Mouse (Mus musculus): Measurements from ENCODE around the gene Epb41. TPM values are rescaled to one million over a fixed set of nuclear protein-coding genes. Genes with fewer than 3 reads are reported as not detected.

Epb41 gene
- polyA plus RNA-seq, 1 experiment from 2014 or later, result 59.6 TPM

DNA sequence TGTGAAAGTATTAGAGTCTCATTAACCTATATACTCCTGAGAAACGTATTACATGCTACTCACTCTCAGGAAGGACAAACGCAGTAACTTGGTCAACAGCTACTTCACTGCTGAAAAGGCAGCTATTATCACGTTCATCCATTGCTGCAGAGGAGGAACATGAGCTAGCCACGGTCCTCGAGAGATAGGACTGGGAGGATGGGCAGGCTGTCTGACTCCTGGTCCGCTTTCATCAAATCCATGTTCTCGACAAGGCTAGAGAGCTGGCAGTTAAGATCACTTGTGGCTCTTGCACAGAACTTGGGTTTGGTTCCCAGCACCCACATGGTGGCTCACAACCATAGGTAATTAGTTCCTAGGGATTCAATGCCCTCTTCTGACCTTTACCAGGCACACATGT, 53.2 kb downstream of the Epb41 start:
- peaks cover 4% of the 10 kb centered on the region; the same call in 1 of the 2 replicates for H3K4me1 ChIP-seq (replicated peaks; ENCODE audit: control insufficient read depth, insufficient read depth, low read length)
- no peak overlapping the region for H3K4me2 ChIP-seq (ENCODE audit: low read length)
- no peak overlapping the region for H3K27ac ChIP-seq (ENCODE audit: low read depth)
- DNase-seq (ENCODE audit: low spot score), result no peak
- H3K27me3 ChIP-seq (replicated peaks; ENCODE audit: control insufficient read depth, insufficient read depth, low read length), result no peaks in the 10 kb centered on the region
- no peak overlapping the region for H3K9ac ChIP-seq (ENCODE audit: low read length)
- no peaks in the 10 kb centered on the region for H3K36me3 ChIP-seq (ENCODE audit: control insufficient read depth, insufficient read depth, low read length)
- H3K4me3 ChIP-seq (ENCODE audit: low read depth, low read length), result no peak overlapping the region
- no peaks in the 10 kb centered on the region for H3K9me3 ChIP-seq (ENCODE audit: control insufficient read depth, low read length)
- no peak for ATAC-seq (replicated peaks; ENCODE audit: low FRiP score, low TSS enrichment, low read depth)
- 96% methylated on average over 7 of the region's 7 CpGs for WGBS

DNA sequence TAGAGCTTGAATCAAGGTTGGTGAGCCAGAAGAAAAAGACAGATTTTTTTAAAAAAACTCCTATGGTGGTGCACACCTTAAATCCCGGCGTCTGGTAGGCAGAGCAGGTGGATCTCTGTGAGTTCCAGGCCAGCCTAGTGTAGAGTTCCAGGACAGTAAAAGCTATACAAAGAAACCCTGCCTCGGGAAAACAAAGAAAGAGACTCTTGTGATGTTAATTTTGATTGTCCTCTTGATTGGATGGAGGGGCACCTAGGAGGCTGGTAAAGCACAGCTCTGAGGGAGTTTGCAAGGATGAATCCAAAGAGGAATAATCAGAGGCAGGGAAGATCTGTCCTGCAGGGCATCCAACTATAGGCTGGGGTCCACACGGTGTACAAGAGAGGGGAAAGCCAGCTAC, 56.6 kb downstream of the Epb41 start:
- H3K4me2 ChIP-seq (ENCODE audit: low read length), result no peak overlapping the region
- no peaks in the 10 kb centered on the region for H3K36me3 ChIP-seq (ENCODE audit: control insufficient read depth, insufficient read depth, low read length)
- H3K27ac ChIP-seq (ENCODE audit: low read depth), result no peak overlapping the region
- H3K9ac ChIP-seq (ENCODE audit: low read length), result no peak overlapping the region
- H3K9me3 ChIP-seq (ENCODE audit: control insufficient read depth, low read length), result no peaks in the 10 kb centered on the region
- 54% methylated on average over 4 of the region's 4 CpGs for WGBS
- H3K4me3 ChIP-seq (ENCODE audit: low read depth, low read length), result no peak overlapping the region
- H3K4me1 ChIP-seq (replicated peaks; ENCODE audit: control insufficient read depth, insufficient read depth, low read length), result no peaks in the 10 kb centered on the region
- no peaks in the 10 kb centered on the region for H3K27me3 ChIP-seq (replicated peaks; ENCODE audit: control insufficient read depth, insufficient read depth, low read length)
- ATAC-seq (replicated peaks; ENCODE audit: low FRiP score, low TSS enrichment, low read depth) (no peak), DNase-seq (ENCODE audit: low spot score) (peak; percentile 12)

GRCm38 (mm10) chr4:132015374-132015773, 59.7 kb downstream of the Epb41 start:
- no peaks in the 10 kb centered on the region for H3K27me3 ChIP-seq (replicated peaks; ENCODE audit: control insufficient read depth, insufficient read depth, low read length)
- WGBS, result 88% methylated on average over 3 of the region's 3 CpGs
- H3K4me3 ChIP-seq (ENCODE audit: low read depth, low read length), result no peak overlapping the region
- no peak for DNase-seq (ENCODE audit: low spot score)
- no peak overlapping the region for H3K9ac ChIP-seq (ENCODE audit: low read length)
- ATAC-seq (replicated peaks; ENCODE audit: low FRiP score, low TSS enrichment, low read depth), result no peak
- H3K9me3 ChIP-seq (ENCODE audit: control insufficient read depth, low read length), result no peaks in the 10 kb centered on the region
- H3K4me2 ChIP-seq (ENCODE audit: low read length), result no peak overlapping the region
- no peaks in the 10 kb centered on the region for H3K4me1 ChIP-seq (replicated peaks; ENCODE audit: control insufficient read depth, insufficient read depth, low read length)
- H3K36me3 ChIP-seq (ENCODE audit: control insufficient read depth, insufficient read depth, low read length), result no peaks in the 10 kb centered on the region
- no peak overlapping the region for H3K27ac ChIP-seq (ENCODE audit: low read depth)

DNA sequence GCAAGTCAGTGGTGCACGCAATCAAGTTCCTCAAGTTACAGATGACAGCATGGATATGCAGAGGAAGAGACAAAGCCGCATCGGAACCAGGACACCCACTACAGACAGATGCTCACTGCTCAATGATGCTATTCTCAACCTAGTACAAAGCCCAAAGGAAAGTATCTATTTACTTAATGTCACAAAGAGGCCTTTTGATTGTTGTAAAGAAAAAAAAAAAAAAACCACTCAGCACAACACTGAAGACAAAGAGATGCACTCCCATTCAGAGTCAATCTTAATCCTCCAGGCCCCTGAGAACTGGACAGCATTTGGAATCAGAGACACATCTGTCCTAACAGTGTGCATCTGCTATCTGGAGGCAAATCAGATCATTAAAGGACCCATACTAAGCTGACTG, 63.5 kb downstream of the Epb41 start:
- no peak overlapping the region for H3K4me2 ChIP-seq (ENCODE audit: low read length)
- no peaks in the 10 kb centered on the region for H3K9me3 ChIP-seq (ENCODE audit: control insufficient read depth, low read length)
- H3K27me3 ChIP-seq (replicated peaks; ENCODE audit: control insufficient read depth, insufficient read depth, low read length), result no peaks in the 10 kb centered on the region
- H3K27ac ChIP-seq (ENCODE audit: low read depth), result no peak overlapping the region
- 90% methylated on average over 3 of the region's 3 CpGs for WGBS
- no peak for ATAC-seq (replicated peaks; ENCODE audit: low FRiP score, low TSS enrichment, low read depth)
- DNase-seq (ENCODE audit: low spot score), result no peak
- H3K9ac ChIP-seq (ENCODE audit: low read length), result no peak overlapping the region
- no peak overlapping the region for H3K4me3 ChIP-seq (ENCODE audit: low read depth, low read length)
- no peaks in the 10 kb centered on the region for H3K4me1 ChIP-seq (replicated peaks; ENCODE audit: control insufficient read depth, insufficient read depth, low read length)
- peaks cover 7% of the 10 kb centered on the region; the same call in 1 of the 2 replicates for H3K36me3 ChIP-seq (ENCODE audit: control insufficient read depth, insufficient read depth, low read length)

- H3K4me2 ChIP-seq (ENCODE audit: low read length), result no peak overlapping the region
- no peak for ATAC-seq (replicated peaks; ENCODE audit: low FRiP score, low TSS enrichment, low read depth)
- peaks cover 18% of the 10 kb centered on the region for H3K36me3 ChIP-seq (ENCODE audit: control insufficient read depth, insufficient read depth, low read length)
- no peak for DNase-seq (ENCODE audit: low spot score)
- no peaks in the 10 kb centered on the region for H3K4me1 ChIP-seq (replicated peaks; ENCODE audit: control insufficient read depth, insufficient read depth, low read length)
- no peaks in the 10 kb centered on the region for H3K27me3 ChIP-seq (replicated peaks; ENCODE audit: control insufficient read depth, insufficient read depth, low read length)
- H3K27ac ChIP-seq (ENCODE audit: low read depth), result no peak overlapping the region
- H3K9ac ChIP-seq (ENCODE audit: low read length), result no peak overlapping the region
- no peaks in the 10 kb centered on the region for H3K9me3 ChIP-seq (ENCODE audit: control insufficient read depth, low read length)
- H3K4me3 ChIP-seq (ENCODE audit: low read depth, low read length), result no peak overlapping the region
- WGBS, result 83% methylated on average over 8 of the region's 8 CpGs
These were observed 64.7 kb downstream of the Epb41 start for GRCm38 (mm10) chr4:132010416-132010815.

GRCm38 (mm10) chr4:132008191-132008590, 66.9 kb downstream of the Epb41 start:
- Histone ChIP-seq H3K9ac (ENCODE audit: low read length) (no peak overlapping the region), H3K9me3 (ENCODE audit: control insufficient read depth, low read length) (no peaks in the 10 kb centered on the region), H3K4me3 (ENCODE audit: low read depth, low read length) (no peak overlapping the region), H3K27me3 (replicated peaks; ENCODE audit: control insufficient read depth, insufficient read depth, low read length) (no peaks in the 10 kb centered on the region), H3K4me2 (ENCODE audit: low read length) (no peak overlapping the region), H3K27ac (ENCODE audit: low read depth) (no peak overlapping the region), H3K36me3 (ENCODE audit: control insufficient read depth, insufficient read depth, low read length) (peaks cover 27% of the 10 kb centered on the region), H3K4me1 (replicated peaks; ENCODE audit: control insufficient read depth, insufficient read depth, low read length) (no peaks in the 10 kb centered on the region)
- ATAC-seq (replicated peaks; ENCODE audit: low FRiP score, low TSS enrichment, low read depth), result no peak
- WGBS, result 82% methylated on average over 5 of the region's 5 CpGs
- no peak for DNase-seq (ENCODE audit: low spot score)

DNA sequence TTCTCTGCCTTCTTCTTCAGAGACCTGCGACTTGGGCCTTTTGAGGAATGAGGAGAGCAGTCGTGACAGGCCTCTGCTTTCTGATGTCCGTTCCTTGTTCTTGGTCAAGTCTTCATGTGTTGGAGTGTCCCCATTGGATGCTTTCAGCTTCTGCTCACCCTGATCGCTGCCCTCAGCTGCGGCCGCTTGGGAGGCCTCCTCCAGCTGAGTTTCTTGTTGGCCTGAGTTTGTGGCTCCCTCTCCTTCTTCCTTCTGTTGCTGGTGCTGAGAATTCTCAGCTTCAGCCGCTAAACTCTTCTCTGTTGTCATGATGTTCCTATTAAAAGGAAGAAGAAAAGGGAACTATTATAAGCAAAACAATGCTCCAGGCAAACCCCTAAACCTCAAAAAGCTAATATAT, 68.0 kb downstream of the Epb41 start:
- H3K4me3 ChIP-seq (ENCODE audit: low read depth, low read length), result no peak overlapping the region
- H3K27me3 ChIP-seq (replicated peaks; ENCODE audit: control insufficient read depth, insufficient read depth, low read length), result no peaks in the 10 kb centered on the region
- H3K9ac ChIP-seq (ENCODE audit: low read length), result no peak overlapping the region
- H3K4me1 ChIP-seq (replicated peaks; ENCODE audit: control insufficient read depth, insufficient read depth, low read length), result no peaks in the 10 kb centered on the region
- no peak for DNase-seq (ENCODE audit: low spot score)
- H3K9me3 ChIP-seq (ENCODE audit: control insufficient read depth, low read length), result no peaks in the 10 kb centered on the region
- peaks cover 34% of the 10 kb centered on the region for H3K36me3 ChIP-seq (ENCODE audit: control insufficient read depth, insufficient read depth, low read length)
- no peak for ATAC-seq (replicated peaks; ENCODE audit: low FRiP score, low TSS enrichment, low read depth)
- H3K4me2 ChIP-seq (ENCODE audit: low read length), result no peak overlapping the region
- H3K27ac ChIP-seq (ENCODE audit: low read depth), result no peak overlapping the region
- WGBS, result 92% methylated on average over 7 of the region's 7 CpGs

- WGBS, result 86% methylated on average over 7 of the region's 7 CpGs
- H3K9me3 ChIP-seq (ENCODE audit: control insufficient read depth, low read length), result no peaks in the 10 kb centered on the region
These were observed 76.5 kb downstream of the Epb41 start for GRCm38 (mm10) chr4:131998641-131999040.

DNA sequence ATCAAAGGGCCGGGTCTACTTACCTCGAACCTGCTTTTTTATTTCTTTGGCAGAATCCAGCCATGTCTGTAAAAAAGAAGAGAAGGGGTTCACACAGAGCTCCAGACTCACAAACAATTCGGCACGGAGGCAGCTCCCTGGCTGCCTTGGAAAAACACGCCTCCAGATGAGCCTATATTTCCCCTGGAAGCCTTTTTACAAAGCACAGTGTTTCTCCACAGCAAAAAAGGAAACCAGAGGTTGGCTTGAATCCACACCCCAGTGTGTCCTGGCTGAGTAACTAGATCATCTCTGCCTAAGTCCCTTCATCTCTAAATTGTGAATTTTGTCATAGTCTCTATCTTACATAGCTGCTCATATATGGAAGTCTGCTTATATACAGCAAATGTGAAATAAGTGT, 77.6 kb downstream of the Epb41 start:
- H3K4me1 ChIP-seq (replicated peaks; ENCODE audit: control insufficient read depth, insufficient read depth, low read length), result no peaks in the 10 kb centered on the region
- ATAC-seq (replicated peaks; ENCODE audit: low FRiP score, low TSS enrichment, low read depth), result no peak
- WGBS, result 86% methylated on average over 5 of the region's 5 CpGs

More at GRCm38 (mm10) chr4:131998641-131999040, 76.5 kb downstream of the Epb41 start:
- Histone ChIP-seq H3K9ac (ENCODE audit: low read length) (no peak overlapping the region), H3K27me3 (replicated peaks; ENCODE audit: control insufficient read depth, insufficient read depth, low read length) (no peaks in the 10 kb centered on the region), H3K36me3 (ENCODE audit: control insufficient read depth, insufficient read depth, low read length) (peaks cover 28% of the 10 kb centered on the region), H3K4me1 (replicated peaks; ENCODE audit: control insufficient read depth, insufficient read depth, low read length) (no peaks in the 10 kb centered on the region), H3K4me3 (ENCODE audit: low read depth, low read length) (no peak overlapping the region), H3K4me2 (ENCODE audit: low read length) (no peak overlapping the region), H3K27ac (ENCODE audit: low read depth) (no peak overlapping the region)
- ATAC-seq (replicated peaks; ENCODE audit: low FRiP score, low TSS enrichment, low read depth) (no peak), DNase-seq (ENCODE audit: low spot score) (no peak)

More for the DNA sequence above, 77.6 kb downstream of the Epb41 start:
- DNase-seq (ENCODE audit: low spot score), result no peak
- H3K36me3 ChIP-seq (ENCODE audit: control insufficient read depth, insufficient read depth, low read length), result peaks cover 24% of the 10 kb centered on the region
- no peaks in the 10 kb centered on the region for H3K9me3 ChIP-seq (ENCODE audit: control insufficient read depth, low read length)
- H3K27ac ChIP-seq (ENCODE audit: low read depth), result no peak overlapping the region
- H3K4me3 ChIP-seq (ENCODE audit: low read depth, low read length), result no peak overlapping the region
- H3K9ac ChIP-seq (ENCODE audit: low read length), result no peak overlapping the region
- H3K27me3 ChIP-seq (replicated peaks; ENCODE audit: control insufficient read depth, insufficient read depth, low read length), result no peaks in the 10 kb centered on the region
- H3K4me2 ChIP-seq (ENCODE audit: low read length), result no peak overlapping the region
